Mouse (Mus musculus): ENCODE measurements around the gene Gm10799. TPM values are rescaled to one million over a fixed set of nuclear protein-coding genes. Genes with fewer than 3 reads are reported as not detected.
"Not testable (repeated sequence)": the region's sequence is repeated elsewhere in the genome, so short reads cannot be mapped to it uniquely, and the experiment has no call there.

The Gm10799 gene
- polyA plus RNA-seq, 1 experiment from 2014 or later, result not detected

DNA sequence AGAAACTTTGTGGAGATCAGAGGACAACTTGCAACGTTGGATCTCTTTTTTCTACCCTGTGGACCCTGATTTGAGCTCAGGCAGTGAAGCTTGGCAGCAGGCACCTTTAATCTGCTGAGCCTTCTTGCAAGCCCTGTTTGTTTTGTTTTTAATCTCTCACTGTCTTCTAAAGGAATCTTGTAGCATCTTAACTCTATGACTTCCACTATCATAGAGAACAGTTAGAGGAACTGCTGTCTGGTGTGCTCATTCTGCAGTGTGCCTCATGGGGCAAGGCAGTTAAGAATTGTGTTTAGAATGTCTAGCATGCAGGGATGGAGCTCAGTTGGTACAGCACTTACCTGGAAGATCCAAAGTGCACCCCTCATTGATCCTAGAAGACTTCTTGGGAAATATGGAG lies 31.6 kb upstream of the Gm10799 start:
- Histone ChIP-seq H3K27ac (ENCODE audit: low read depth, low read length) (peak overlapping the region; percentile 62), H3K27me3 (replicated peaks; ENCODE audit: control insufficient read depth, insufficient read depth, low read length) (no peaks in the 10 kb centered on the region), H3K9ac (ENCODE audit: low read depth, low read length) (peak overlapping the region; percentile 46), H3K4me1 (replicated peaks; ENCODE audit: control insufficient read depth, insufficient read depth, low read length) (peaks cover 34% of the 10 kb centered on the region), H3K9me3 (ENCODE audit: control insufficient read depth, low read length) (no peaks in the 10 kb centered on the region), H3K4me3 (ENCODE audit: low read depth, low read length) (no peak overlapping the region), H3K4me2 (peak overlapping the region; percentile 30), H3K36me3 (ENCODE audit: control insufficient read depth, insufficient read depth, low read length) (no peaks in the 10 kb centered on the region)
- ATAC-seq (replicated peaks; ENCODE audit: low FRiP score), result no peak
- WGBS, result 30% methylated on average over 1 of the region's 1 CpGs
- DNase-seq (ENCODE audit: low spot score), result no peak

DNA sequence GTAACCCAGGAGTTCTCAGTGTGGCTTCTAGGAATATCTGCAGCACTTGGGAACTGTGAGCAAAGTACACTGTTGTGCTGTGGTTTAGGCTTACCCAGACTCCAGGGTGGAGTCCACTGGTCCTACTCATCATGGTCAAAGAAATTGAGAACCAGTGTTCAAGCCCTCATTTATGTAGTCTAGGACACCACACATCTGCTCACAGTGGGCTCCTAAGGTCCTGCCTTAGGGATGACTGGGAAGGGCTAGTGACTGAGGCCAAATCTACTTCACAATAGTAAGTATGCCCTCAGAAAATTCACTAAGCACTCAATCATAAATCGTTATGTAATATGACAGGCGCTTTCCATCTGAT lies 30.9 kb upstream of the Gm10799 start:
- WGBS, result 82% methylated on average over 2 of the region's 2 CpGs
- Histone ChIP-seq H3K36me3 (ENCODE audit: control insufficient read depth, insufficient read depth, low read length) (no peaks in the 10 kb centered on the region), H3K4me2 (peak overlapping the region; percentile 53), H3K9ac (ENCODE audit: low read depth, low read length) (peak overlapping the region; percentile 55), H3K4me1 (replicated peaks; ENCODE audit: control insufficient read depth, insufficient read depth, low read length) (peaks cover 34% of the 10 kb centered on the region), H3K27me3 (replicated peaks; ENCODE audit: control insufficient read depth, insufficient read depth, low read length) (no peaks in the 10 kb centered on the region), H3K27ac (ENCODE audit: low read depth, low read length) (peak overlapping the region; percentile 75), H3K9me3 (ENCODE audit: control insufficient read depth, low read length) (no peaks in the 10 kb centered on the region), H3K4me3 (ENCODE audit: low read depth, low read length) (peak overlapping the region; percentile 7)
- DNase-seq (ENCODE audit: low spot score) (no peak), ATAC-seq (replicated peaks; ENCODE audit: low FRiP score) (no peak)

- H3K4me3 ChIP-seq (ENCODE audit: low read depth, low read length), result peak overlapping the region; percentile 7
- ATAC-seq (replicated peaks; ENCODE audit: low FRiP score), result peak; percentile 92
Measured at GRCm38 (mm10) chr2:104098529-104099230, 30.3 kb upstream of the Gm10799 start.

GRCm38 (mm10) chr2:104097396-104097795 lies 29.0 kb upstream of the Gm10799 start:
- 87% methylated on average over 4 of the region's 4 CpGs for WGBS
- H3K36me3 ChIP-seq (ENCODE audit: control insufficient read depth, insufficient read depth, low read length); DNase-seq (ENCODE audit: low spot score); H3K27me3 ChIP-seq (replicated peaks; ENCODE audit: control insufficient read depth, insufficient read depth, low read length); H3K9me3 ChIP-seq (ENCODE audit: control insufficient read depth, low read length); H3K9ac ChIP-seq (ENCODE audit: low read depth, low read length); ATAC-seq (replicated peaks; ENCODE audit: low FRiP score): not testable (repeated sequence)
- Histone ChIP-seq H3K4me2 (peak overlapping the region; percentile 77), H3K4me1 (replicated peaks; ENCODE audit: control insufficient read depth, insufficient read depth, low read length) (peaks cover 31% of the 10 kb centered on the region), H3K27ac (ENCODE audit: low read depth, low read length) (peak overlapping the region; percentile 64), H3K4me3 (ENCODE audit: low read depth, low read length) (peak overlapping the region; percentile 28)

More at GRCm38 (mm10) chr2:104098529-104099230, 30.3 kb upstream of the Gm10799 start:
- 7% methylated on average over 3 of the region's 3 CpGs for WGBS
- Histone ChIP-seq H3K4me1 (replicated peaks; ENCODE audit: control insufficient read depth, insufficient read depth, low read length) (peaks cover 34% of the 10 kb centered on the region), H3K4me2 (peak overlapping the region; percentile 53), H3K9me3 (ENCODE audit: control insufficient read depth, low read length) (no peaks in the 10 kb centered on the region), H3K27me3 (replicated peaks; ENCODE audit: control insufficient read depth, insufficient read depth, low read length) (no peaks in the 10 kb centered on the region), H3K36me3 (ENCODE audit: control insufficient read depth, insufficient read depth, low read length) (no peaks in the 10 kb centered on the region), H3K9ac (ENCODE audit: low read depth, low read length) (peak overlapping the region; percentile 55), H3K27ac (ENCODE audit: low read depth, low read length) (peak overlapping the region; percentile 75)
- peak; percentile 53 for DNase-seq (ENCODE audit: low spot score)

GRCm38 (mm10) chr2:104096796-104097195 lies 28.4 kb upstream of the Gm10799 start:
- Histone ChIP-seq H3K4me1 (replicated peaks; ENCODE audit: control insufficient read depth, insufficient read depth, low read length) (peaks cover 32% of the 10 kb centered on the region), H3K4me2 (peak overlapping the region; percentile 77), H3K9ac (ENCODE audit: low read depth, low read length) (peak overlapping the region; percentile 40; the same call in 1 of the 2 replicates), H3K4me3 (ENCODE audit: low read depth, low read length) (peak overlapping the region; percentile 62)
- not testable (repeated sequence) for ATAC-seq (replicated peaks; ENCODE audit: low FRiP score); H3K27me3 ChIP-seq (replicated peaks; ENCODE audit: control insufficient read depth, insufficient read depth, low read length); H3K9me3 ChIP-seq (ENCODE audit: control insufficient read depth, low read length); DNase-seq (ENCODE audit: low spot score); H3K36me3 ChIP-seq (ENCODE audit: control insufficient read depth, insufficient read depth, low read length); H3K27ac ChIP-seq (ENCODE audit: low read depth, low read length)
- 62% methylated on average over 1 of the region's 1 CpGs for WGBS

DNA sequence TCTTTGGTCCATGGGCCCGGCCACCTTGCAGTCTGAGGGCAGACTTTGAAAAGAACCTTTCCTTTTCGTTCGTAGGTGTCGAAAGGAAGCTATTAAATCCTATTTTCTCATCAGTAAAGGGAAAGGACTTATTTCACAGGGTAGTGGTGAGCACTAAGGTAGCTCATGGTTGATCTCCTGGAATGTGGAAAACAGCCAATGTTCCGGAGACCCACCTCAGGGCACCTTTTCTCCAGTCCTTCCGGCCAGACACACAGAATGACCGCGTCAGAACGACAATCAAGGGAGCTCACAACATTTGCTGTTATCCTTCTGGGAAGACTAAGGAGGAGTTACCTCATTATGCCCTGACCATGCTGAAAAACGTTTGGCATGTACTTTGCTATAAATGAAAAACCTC lies 27.9 kb upstream of the Gm10799 start:
- 33% methylated on average over 10 of the region's 10 CpGs for WGBS
- peak overlapping the region; percentile 62 for H3K4me3 ChIP-seq (ENCODE audit: low read depth, low read length)
- ATAC-seq (replicated peaks; ENCODE audit: low FRiP score), result no peak
- DNase-seq (ENCODE audit: low spot score), result no peak
- H3K4me2 ChIP-seq, result peak overlapping the region; percentile 77
- peaks cover 34% of the 10 kb centered on the region for H3K4me1 ChIP-seq (replicated peaks; ENCODE audit: control insufficient read depth, insufficient read depth, low read length)
- H3K9me3 ChIP-seq (ENCODE audit: control insufficient read depth, low read length), result no peaks in the 10 kb centered on the region
- no peaks in the 10 kb centered on the region for H3K27me3 ChIP-seq (replicated peaks; ENCODE audit: control insufficient read depth, insufficient read depth, low read length)
- peak overlapping the region; percentile 83 for H3K9ac ChIP-seq (ENCODE audit: low read depth, low read length)
- H3K36me3 ChIP-seq (ENCODE audit: control insufficient read depth, insufficient read depth, low read length), result no peaks in the 10 kb centered on the region
- H3K27ac ChIP-seq (ENCODE audit: low read depth, low read length), result peak overlapping the region; percentile 87

GRCm38 (mm10) chr2:104095741-104096213 lies 27.4 kb upstream of the Gm10799 start, which contains the start of gene Cd59a:
Gene Cd59a (plus strand): TSS chr2:104095801.
- H3K27me3 ChIP-seq (replicated peaks; ENCODE audit: control insufficient read depth, insufficient read depth, low read length), result no peaks in the 10 kb centered on the region
- ATAC-seq (replicated peaks; ENCODE audit: low FRiP score), result peak; percentile 81
- peak within 1 kb of the TSS; percentile 83 for H3K9ac ChIP-seq (ENCODE audit: low read depth, low read length)
- peak within 1 kb of the TSS; percentile 87 for H3K27ac ChIP-seq (ENCODE audit: low read depth, low read length)
- peak; percentile 87 for DNase-seq (ENCODE audit: low spot score)
- peaks cover 34% of the 10 kb centered on the region for H3K4me1 ChIP-seq (replicated peaks; ENCODE audit: control insufficient read depth, insufficient read depth, low read length)
- 5% methylated on average over 15 of the region's 15 CpGs for WGBS
- H3K4me3 ChIP-seq (ENCODE audit: low read depth, low read length), result peak within 1 kb of the TSS; percentile 62
- H3K9me3 ChIP-seq (ENCODE audit: control insufficient read depth, low read length), result no peaks in the 10 kb centered on the region
- H3K36me3 ChIP-seq (ENCODE audit: control insufficient read depth, insufficient read depth, low read length), result no peaks in the 10 kb centered on the region
- peak within 1 kb of the TSS; percentile 77 for H3K4me2 ChIP-seq

DNA sequence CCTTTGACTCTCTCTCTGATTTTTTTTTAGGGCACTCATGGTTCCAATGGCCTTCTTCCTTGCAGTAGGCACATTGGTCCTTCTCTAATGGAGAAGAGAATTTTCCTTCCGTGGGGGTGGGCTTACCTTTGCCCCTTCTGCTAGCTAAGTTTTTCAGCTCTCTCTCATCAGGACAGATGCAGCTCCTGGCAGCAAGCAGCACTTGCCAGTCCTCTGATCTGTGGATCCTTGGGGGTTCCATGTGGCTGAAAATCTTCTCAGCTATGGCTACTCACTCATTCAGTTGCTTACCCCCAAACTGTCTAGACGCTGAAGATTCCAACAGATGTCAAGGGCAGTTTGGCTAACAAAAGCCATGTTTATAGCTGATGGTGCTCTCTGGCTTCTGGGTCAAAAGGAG lies 25.0 kb upstream of the Gm10799 start:
- Histone ChIP-seq H3K4me1 (replicated peaks; ENCODE audit: control insufficient read depth, insufficient read depth, low read length) (peaks cover 17% of the 10 kb centered on the region), H3K27me3 (replicated peaks; ENCODE audit: control insufficient read depth, insufficient read depth, low read length) (no peaks in the 10 kb centered on the region), H3K9ac (ENCODE audit: low read depth, low read length) (no peak overlapping the region), H3K9me3 (ENCODE audit: control insufficient read depth, low read length) (no peaks in the 10 kb centered on the region), H3K4me3 (ENCODE audit: low read depth, low read length) (no peak overlapping the region), H3K36me3 (ENCODE audit: control insufficient read depth, insufficient read depth, low read length) (no peaks in the 10 kb centered on the region), H3K4me2 (no peak overlapping the region), H3K27ac (ENCODE audit: low read depth, low read length) (no peak overlapping the region)
- WGBS, result 78% methylated on average over 2 of the region's 2 CpGs
- no peak for DNase-seq (ENCODE audit: low spot score)
- no peak for ATAC-seq (replicated peaks; ENCODE audit: low FRiP score)

DNA sequence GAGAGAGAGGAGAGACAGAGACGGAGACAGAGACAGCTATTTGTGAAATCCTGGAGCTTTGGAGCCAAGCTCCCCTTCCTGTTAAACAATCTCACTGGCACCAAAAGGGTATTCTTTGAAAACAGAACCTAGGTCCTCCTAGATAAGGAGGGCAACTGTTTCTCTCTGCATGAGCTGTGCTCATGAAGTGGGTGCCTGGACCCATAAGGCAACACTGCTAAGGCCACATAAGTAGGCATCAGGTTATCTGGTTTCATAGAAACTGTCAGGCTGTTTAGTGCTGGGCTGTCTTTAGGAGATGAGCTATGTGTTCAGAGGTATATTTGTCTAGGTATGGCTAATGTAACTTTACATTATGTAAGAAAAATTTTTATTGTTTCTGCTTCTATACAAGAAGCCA lies 19.2 kb upstream of the Gm10799 start:
- not testable (repeated sequence) for H3K36me3 ChIP-seq (ENCODE audit: control insufficient read depth, insufficient read depth, low read length); H3K4me3 ChIP-seq (ENCODE audit: low read depth, low read length); H3K4me2 ChIP-seq; H3K27ac ChIP-seq (ENCODE audit: low read depth, low read length); H3K4me1 ChIP-seq (replicated peaks; ENCODE audit: control insufficient read depth, insufficient read depth, low read length); H3K9me3 ChIP-seq (ENCODE audit: control insufficient read depth, low read length); H3K9ac ChIP-seq (ENCODE audit: low read depth, low read length); DNase-seq (ENCODE audit: low spot score); H3K27me3 ChIP-seq (replicated peaks; ENCODE audit: control insufficient read depth, insufficient read depth, low read length)
- WGBS, result 40% methylated on average over 1 of the region's 1 CpGs
- peak; percentile 90 for ATAC-seq (replicated peaks; ENCODE audit: low FRiP score)
